7 mouse cellular contexts compared by ENCODE assay signal in genomic region chrX:159256040-159256852, GRCm38 (mm10). TPM values are rescaled to one million over a fixed set of nuclear protein-coding genes. Genes with fewer than 3 reads are reported as not detected.
DNase-seq lines count a peak whose midpoint lies in the region; ATAC-seq and TF ChIP-seq lines count a peak whose summit lies in the region.

No protein-coding gene starts in this region.

- no peak for TF ChIP-seq POLR2A in small intestine, adult 2 months (IDR thresholded peaks at IDR 0.05; ENCODE audit: low read depth, low read length)

- TF ChIP-seq CTCF in small intestine, adult 2 months (IDR thresholded peaks at IDR 0.05; ENCODE audit: extremely low read depth, insufficient read length, insufficient replicate concordance, low read depth, low read length) = no peak

- WGBS in kidney, embryonic 14.5 days = 22% methylated on average over 42 of the region's 57 CpGs
- 9% methylated on average over 45 of the region's 57 CpGs for WGBS in liver, embryonic 16.5 days (ENCODE audit: insufficient replicate concordance)
- WGBS in small intestine, adult 2 months = 16% methylated on average over 35 of the region's 57 CpGs

- intact Hi-C loops in gastrocnemius, postnatal 14 days (cut with DNase I; ENCODE audit: low total_unique reads) = no loop called here

- H3K4me3 ChIP-seq in kidney, embryonic 14.5 days (ENCODE audit: low read length) = peak overlapping the region; percentile 63
- peak overlapping the region; percentile 75 for H3K4me3 ChIP-seq in liver, embryonic 16.5 days (ENCODE audit: low read depth, low read length)
- peak overlapping the region; percentile 99 for H3K4me3 ChIP-seq in small intestine, adult 2 months (ENCODE audit: low read depth, low read length)

- peak overlapping the region; percentile 82 for H3K27ac ChIP-seq in kidney, embryonic 14.5 days (ENCODE audit: low read depth, low read length)
- peak overlapping the region; percentile 70 for H3K27ac ChIP-seq in liver, embryonic 16.5 days (ENCODE audit: low read length)
- peak overlapping the region; percentile 77 for H3K27ac ChIP-seq in small intestine, adult 2 months (ENCODE audit: insufficient read depth, low read depth, low read length)

- peak; percentile 23; the same call in 1 of the 2 replicates for ATAC-seq in kidney, embryonic 14.5 days (ENCODE audit: low FRiP score, low TSS enrichment)
- peak; percentile 7; the same call in 1 of the 2 replicates for ATAC-seq in liver, embryonic 16.5 days (ENCODE audit: low read depth)

- no peaks in the 10 kb centered on the region for H3K9me3 ChIP-seq in kidney, embryonic 14.5 days (ENCODE audit: control insufficient read depth, low read length)
- H3K9me3 ChIP-seq in liver, embryonic 16.5 days (replicated peaks; ENCODE audit: control insufficient read depth, low read length) = no peaks in the 10 kb centered on the region; the same call in 1 of the 2 replicates

- H3K9ac ChIP-seq in kidney, embryonic 14.5 days (ENCODE audit: low read depth, low read length) = peak overlapping the region; percentile 78
- peak overlapping the region; percentile 78 for H3K9ac ChIP-seq in liver, embryonic 16.5 days (ENCODE audit: low read depth, low read length)

- no peaks in the 10 kb centered on the region for H3K27me3 ChIP-seq in kidney, embryonic 14.5 days (ENCODE audit: control insufficient read depth, insufficient read depth, low read length)
- H3K27me3 ChIP-seq in liver, embryonic 16.5 days (ENCODE audit: control insufficient read depth, insufficient read depth, low read depth, low read length) = no peaks in the 10 kb centered on the region
- no peaks in the 10 kb centered on the region for H3K27me3 ChIP-seq in small intestine, adult 2 months (ENCODE audit: control insufficient read depth, insufficient read depth, low read length)

- peak; percentile 3 for DNase-seq in 3T3-L1 (ENCODE audit: low read depth, low spot score)
- peak; percentile 18 for DNase-seq in CD4-positive helper T cell, adult 2 months (ENCODE audit: low read depth, low spot score)
- DNase-seq in cerebellum, adult 9-10 months = peak; percentile 41
- peak; percentile 6 for DNase-seq in gastrocnemius, postnatal 14 days

- no peaks in the 10 kb centered on the region for H3K36me3 ChIP-seq in kidney, embryonic 14.5 days (ENCODE audit: control insufficient read depth, insufficient read depth, low read length)
- no peaks in the 10 kb centered on the region for H3K36me3 ChIP-seq in liver, embryonic 16.5 days (ENCODE audit: control insufficient read depth, insufficient read depth)
- H3K36me3 ChIP-seq in small intestine, adult 2 months (ENCODE audit: control insufficient read depth, insufficient read depth, low read length) = no peaks in the 10 kb centered on the region

- no peaks in the 10 kb centered on the region for H3K4me1 ChIP-seq in kidney, embryonic 14.5 days (ENCODE audit: control insufficient read depth, insufficient read depth, low read length)
- H3K4me1 ChIP-seq in liver, embryonic 16.5 days (ENCODE audit: control insufficient read depth, low read depth, low read length) = no peaks in the 10 kb centered on the region; the same call in 1 of the 2 replicates
- H3K4me1 ChIP-seq in small intestine, adult 2 months (ENCODE audit: control insufficient read depth, insufficient read depth, insufficient read length, low read length) = no peaks in the 10 kb centered on the region

- peak overlapping the region; percentile 46 for H3K4me2 ChIP-seq in kidney, embryonic 14.5 days (replicated peaks; ENCODE audit: low read depth, low read length)
- peak overlapping the region; percentile 77 for H3K4me2 ChIP-seq in liver, embryonic 16.5 days (ENCODE audit: low read depth, low read length)

RNA-seq across cellular contexts. Expression of gene Rps6ka3, which starts 46.1 kb away (rescaled TPM):
- 10 to 100 TPM; 58.8 to 78.0 TPM for total RNA-seq in gastrocnemius, postnatal 14 days (2021)
- 14.2 and 16.1 TPM in 2 replicates for polyA plus RNA-seq in kidney, embryonic 14.5 days (2014; fragmentation: Nextera tagmentation; extraction: Ambion mirVana)
- 1.4 and 1.8 TPM in 2 replicates for polyA plus RNA-seq in liver, embryonic 16.5 days (2015; fragmentation: Nextera tagmentation; extraction: Ambion mirVana)
- 3.8 and 7.8 TPM in 2 replicates for polyA plus RNA-seq in small intestine, adult 2 months (2012; rRNA removed)

Comparison
In these comparisons a context has a peak if more than half of its experiments do, and no peak if none do; other contexts are left out.
1. Peak in every context shown above with its lines: DNase-seq, ATAC-seq, H3K4me3 ChIP-seq and H3K27ac ChIP-seq.